Mouse (Mus musculus): ENCODE data around the gene Mlf1. TPM values are rescaled to one million over a fixed set of nuclear protein-coding genes. Genes with fewer than 3 reads are reported as not detected.

Gene Mlf1
- polyA plus RNA-seq (2012; rRNA removed; ENCODE audit: low replicate concordance): 0.36 and 20.1 TPM in 2 replicates

DNA sequence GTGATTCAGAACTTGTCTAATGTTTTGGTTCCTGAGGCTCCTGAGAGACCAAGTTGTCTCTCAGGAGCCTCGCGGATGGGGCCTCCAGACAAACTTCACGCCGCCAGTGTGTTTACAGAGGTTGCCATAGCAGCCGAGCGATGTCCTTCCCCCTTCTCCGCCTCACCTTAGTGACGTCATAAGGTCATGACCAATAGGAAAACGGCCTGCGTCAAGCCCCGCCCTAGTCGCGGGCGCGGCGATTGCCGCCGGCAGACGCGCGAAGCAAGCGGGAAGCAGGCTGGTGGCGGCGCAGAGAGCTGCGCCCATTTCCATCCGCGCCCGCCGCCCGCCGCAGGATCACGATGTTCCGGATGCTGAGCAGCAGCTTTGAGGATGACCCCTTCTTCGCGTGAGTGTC, at the start of gene Mlf1:
Gene Mlf1, plus strand, starts transcription at position 226 of the 400 bp plus-strand sequence.

DNA sequence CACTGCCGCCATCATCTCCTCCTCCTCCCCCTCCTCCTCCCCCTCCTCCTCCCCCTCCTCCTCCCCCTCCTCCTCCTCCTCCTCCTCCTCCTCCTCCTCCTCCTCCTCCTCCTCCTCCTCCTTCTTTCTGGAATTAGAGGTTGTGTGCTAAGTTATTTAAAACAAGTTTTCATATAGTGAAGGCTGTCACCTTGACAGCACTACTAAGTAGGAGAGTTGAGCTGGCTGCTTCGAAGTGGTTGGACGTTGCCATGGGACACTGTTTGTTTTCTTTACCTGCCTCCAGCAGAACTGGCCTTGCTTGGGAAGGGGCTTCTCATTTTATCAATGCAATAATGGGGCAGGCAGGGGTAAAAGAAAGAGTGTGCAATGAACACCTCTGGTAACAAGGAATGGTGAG, 1.2 kb downstream of the Mlf1 start, which contains the start of gene Gm17402:
Gene Gm17402, minus strand, starts transcription at position 101 of the 400 bp plus-strand sequence.

DNA sequence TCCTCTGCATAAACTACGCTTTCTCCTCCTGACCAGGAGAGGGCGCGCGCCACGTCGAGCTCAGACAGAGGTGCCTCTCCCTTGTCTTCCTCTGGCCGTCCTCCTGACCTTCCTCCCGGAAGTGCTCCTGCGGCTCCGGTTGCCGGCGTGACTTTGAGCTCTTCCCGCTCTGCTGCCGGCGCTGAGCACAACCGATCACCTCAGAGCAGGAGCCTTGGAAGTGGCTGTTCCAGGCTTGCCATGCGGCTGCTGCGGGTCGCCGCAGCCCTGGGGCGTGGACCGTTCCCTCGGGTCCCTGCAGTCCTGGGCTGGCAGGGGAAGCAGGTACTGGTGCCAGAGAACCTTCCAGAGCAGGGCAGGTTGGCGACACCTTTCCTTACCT, 56.1 kb downstream of the Mlf1 start, which contains the start of gene Gfm1:
Gene Gfm1, plus strand, starts transcription at position 98 of the 382 bp plus-strand sequence.

Other genes with a start within 250 kb of the Mlf1 start
- not detected in 2 replicates for gene Gm17402, start 1.1 kb downstream of the Mlf1 start, polyA plus RNA-seq (2012; rRNA removed; ENCODE audit: low replicate concordance)
- gene Gfm1, start 56.0 kb downstream of the Mlf1 start, polyA plus RNA-seq (2012; rRNA removed; ENCODE audit: low replicate concordance): 11.9 and 27.0 TPM in 2 replicates
- 26.8 and 50.6 TPM in 2 replicates for gene Lxn, start 89.8 kb downstream of the Mlf1 start, polyA plus RNA-seq (2012; rRNA removed; ENCODE audit: low replicate concordance)
- 3.1 and 3.9 TPM in 2 replicates for gene Rarres1, start 141.4 kb downstream of the Mlf1 start, polyA plus RNA-seq (2012; rRNA removed; ENCODE audit: low replicate concordance)
- 48.9 and 49.6 TPM in 2 replicates for gene Mfsd1, start 208.6 kb downstream of the Mlf1 start, polyA plus RNA-seq (2012; rRNA removed; ENCODE audit: low replicate concordance)

Data from mammary gland, adult 2 months (tissue).